Mouse (Mus musculus) liver, embryonic 11.5 days (tissue): ENCODE measurements around the gene Ankrd13a. TPM values are rescaled to one million over a fixed set of nuclear protein-coding genes. Genes with fewer than 3 reads are reported as not detected.

ENCODE experiments used
- ATAC-seq: fragments of 200-750 bp; cut with Nextera tagmentation; replicated peaks from 2 replicates; pipeline ENCODE4 v1.8.0; 2017; ENCODE audit warnings: moderate number of reproducible peaks, mild to moderate bottlenecking, moderate TSS enrichment, moderate library complexity; ENCODE audit not compliant: low FRiP score
- DNase-seq: peaks from one replicate; pipeline ENCODE4 v3.0.0-alpha.2; 2017; ENCODE audit warnings: low spot score
- H3K27ac ChIP-seq: fragments of 300-500 bp; sonication (generic); 2 replicates; pipeline ENCODE4 v1.5.1; 2014; ENCODE audit warnings: mild to moderate bottlenecking, low read depth, low read length, control low read depth
- H3K27me3 ChIP-seq: fragments of 300-500 bp; sonication (generic); replicated peaks from 2 replicates; pipeline ENCODE4 v1.6.1; 2014; ENCODE audit warnings: low read length, mixed read lengths; ENCODE audit not compliant: control insufficient read depth, insufficient read depth
- H3K36me3 ChIP-seq: fragments of 300-500 bp; sonication (generic); 2 replicates; pipeline ENCODE4 v1.6.1; 2014; ENCODE audit warnings: mild to moderate bottlenecking, low read length, moderate library complexity, mixed read lengths; ENCODE audit not compliant: control insufficient read depth, insufficient read depth
- H3K4me1 ChIP-seq: fragments of 300-500 bp; sonication (generic); replicated peaks from 2 replicates; pipeline ENCODE4 v1.6.1; 2014; ENCODE audit warnings: low read length, mixed read lengths; ENCODE audit not compliant: control insufficient read depth, insufficient read depth
- H3K4me2 ChIP-seq: fragments of 300-500 bp; sonication (generic); 2 replicates; pipeline ENCODE4 v1.6.1; 2014; ENCODE audit warnings: mild to moderate bottlenecking, control low read depth, moderate library complexity
- H3K4me3 ChIP-seq: fragments of 300-500 bp; sonication (generic); 2 replicates; pipeline ENCODE4 v1.5.1; 2014; ENCODE audit warnings: low read depth, low read length, control low read depth
- H3K9ac ChIP-seq: fragments of 300-500 bp; sonication (generic); 2 replicates; pipeline ENCODE4 v1.6.1; 2014; ENCODE audit warnings: low read depth, low read length, control low read depth
- H3K9me3 ChIP-seq: fragments of 300-500 bp; sonication (generic); 2 replicates; pipeline ENCODE4 v1.6.1; 2016; ENCODE audit warnings: low read length, inconsistent platforms, mixed read lengths; ENCODE audit not compliant: control insufficient read depth
- WGBS: fragments of 180-500 bp; shearing (Covaris S2); extraction: QIAGEN DNeasy Blood & Tissue Kit; methylation state at CpG from one replicate; pipeline ENCODE4 v1.1.7; 2014; 5-methylcytosine and 5-hydroxymethylcytosine counted together
- polyA plus RNA-seq: library from polyadenylated mRNA; unstranded; fragments of >200 nt; fragmentation: Nextera tagmentation; extraction: Ambion mirVana; gene quantifications from 2 replicates; pipeline ENCODE4 v1.2.1, GENCODE M21; 2014

Gene Ankrd13a
- polyA plus RNA-seq, 1 experiment from 2014 or later: 81.2 TPM

DNA sequence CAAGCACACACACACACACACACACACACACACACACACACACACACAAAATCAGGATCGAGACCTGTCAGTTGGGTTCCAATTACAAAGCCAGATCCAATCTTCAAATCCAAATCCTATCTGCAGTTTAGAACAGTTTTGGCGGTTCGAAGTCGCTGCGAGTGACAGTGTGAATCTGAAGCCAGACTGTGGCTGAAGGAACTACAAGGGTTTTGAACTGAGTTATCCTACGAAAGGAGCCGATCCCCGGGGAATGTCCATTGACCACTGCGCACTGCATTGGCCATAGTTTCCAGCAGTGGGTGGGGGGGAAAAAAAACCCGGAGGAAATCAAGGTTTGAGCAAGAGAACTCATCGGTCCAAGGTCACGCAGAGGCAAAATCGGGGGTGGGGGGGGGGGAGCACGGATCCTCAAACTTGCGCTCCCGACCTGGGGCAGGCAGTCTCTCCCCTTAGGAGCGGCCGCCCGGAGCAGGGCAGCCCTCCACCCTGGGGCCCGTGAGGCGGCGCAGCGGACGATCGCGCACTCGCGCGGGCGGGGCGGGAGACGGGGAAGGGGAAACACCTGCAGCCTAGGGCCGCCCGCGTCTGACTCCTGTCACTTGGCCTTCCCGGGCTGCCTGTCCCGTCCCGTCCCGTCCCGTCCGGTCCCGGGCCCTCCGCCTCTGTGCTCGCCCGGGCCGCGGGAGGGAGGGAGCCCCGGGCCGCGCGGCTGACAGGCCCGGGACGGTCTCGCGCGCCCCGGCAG, 1.8 kb upstream of the Ankrd13a start:
- H3K9ac ChIP-seq: peak overlapping the region; percentile 96
- H3K4me3 ChIP-seq: peak overlapping the region; percentile 100
- H3K4me1 ChIP-seq: peaks cover 28% of the 10 kb centered on the region
- DNase-seq (peak; percentile 63), ATAC-seq (peak; percentile 48)
- H3K9me3 ChIP-seq: no peaks in the 10 kb centered on the region
- H3K36me3 ChIP-seq: peaks cover 2% of the 10 kb centered on the region; the same call in 1 of the 2 replicates
- H3K4me2 ChIP-seq: peak overlapping the region; percentile 90
- WGBS: 2% methylated on average over 41 of the region's 57 CpGs
- H3K27me3 ChIP-seq: no peaks in the 10 kb centered on the region
- peak overlapping the region; percentile 72 for H3K27ac ChIP-seq

DNA sequence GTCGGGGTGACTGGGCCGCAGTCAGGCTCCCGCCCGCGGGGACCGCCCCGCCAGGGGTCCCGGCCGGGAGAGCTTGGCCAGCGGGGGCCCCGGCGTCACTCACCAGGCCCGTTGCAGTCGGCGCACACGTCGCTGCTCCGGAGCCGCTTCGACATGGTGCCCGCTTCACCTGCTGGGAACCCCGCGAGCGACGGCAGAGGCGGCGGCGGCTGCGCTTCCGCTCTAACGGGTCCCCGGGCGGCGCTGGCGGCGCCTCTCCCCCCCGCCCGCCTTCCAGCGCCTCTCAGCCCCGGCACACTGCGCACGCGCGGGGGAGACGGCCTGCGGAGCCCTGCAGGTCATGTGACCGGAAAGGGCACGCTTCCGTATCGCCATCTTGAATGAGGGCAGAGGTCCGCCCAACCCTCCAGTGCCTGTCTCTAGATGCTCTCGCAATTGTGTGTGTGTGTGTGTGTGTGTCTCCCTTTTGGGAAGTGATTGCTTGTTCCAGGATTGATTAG, 1.2 kb upstream of the Ankrd13a start:
- WGBS: under 1% methylated on average over 47 of the region's 52 CpGs
- Histone ChIP-seq H3K27ac (peak overlapping the region; percentile 72), H3K4me1 (peaks cover 33% of the 10 kb centered on the region)

DNA sequence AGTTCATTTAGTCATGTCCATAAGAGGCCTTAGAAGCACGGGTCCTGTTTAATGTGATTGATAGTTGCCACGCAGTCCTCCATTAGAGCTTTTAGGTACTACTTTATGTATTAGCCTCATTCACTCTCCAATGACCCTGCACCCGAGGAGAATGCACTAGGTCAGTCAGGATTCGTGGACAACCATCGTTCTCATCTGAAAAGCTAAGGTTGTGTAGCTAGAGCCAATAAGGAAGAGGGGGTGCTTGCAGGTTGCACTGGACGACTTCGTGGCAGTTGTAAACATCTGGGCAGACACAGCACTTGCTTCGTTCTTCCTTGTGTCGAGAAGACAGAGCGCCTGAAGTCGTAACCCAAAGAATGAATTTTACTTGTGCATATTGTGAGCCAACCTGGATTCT, 697 bp upstream of the Ankrd13a start:
- no peak for ATAC-seq
- Histone ChIP-seq H3K36me3 (peaks cover 1% of the 10 kb centered on the region; the same call in 1 of the 2 replicates), H3K9me3 (no peaks in the 10 kb centered on the region), H3K27me3 (no peaks in the 10 kb centered on the region), H3K4me2 (peak overlapping the region; percentile 90), H3K9ac (peak overlapping the region; percentile 96), H3K4me3 (peak overlapping the region; percentile 100), H3K27ac (peak overlapping the region; percentile 72), H3K4me1 (peaks cover 39% of the 10 kb centered on the region)
- WGBS: 3% methylated on average over 11 of the region's 11 CpGs
- peak; percentile 57 for DNase-seq

More for the DNA sequence above, 1.2 kb upstream of the Ankrd13a start:
- DNase-seq (peak; percentile 95), ATAC-seq (peak; percentile 80)
- Histone ChIP-seq H3K9me3 (no peaks in the 10 kb centered on the region), H3K4me2 (peak overlapping the region; percentile 90), H3K27me3 (no peaks in the 10 kb centered on the region), H3K4me3 (peak overlapping the region; percentile 100), H3K36me3 (peaks cover 2% of the 10 kb centered on the region; the same call in 1 of the 2 replicates), H3K9ac (peak overlapping the region; percentile 96)

DNA sequence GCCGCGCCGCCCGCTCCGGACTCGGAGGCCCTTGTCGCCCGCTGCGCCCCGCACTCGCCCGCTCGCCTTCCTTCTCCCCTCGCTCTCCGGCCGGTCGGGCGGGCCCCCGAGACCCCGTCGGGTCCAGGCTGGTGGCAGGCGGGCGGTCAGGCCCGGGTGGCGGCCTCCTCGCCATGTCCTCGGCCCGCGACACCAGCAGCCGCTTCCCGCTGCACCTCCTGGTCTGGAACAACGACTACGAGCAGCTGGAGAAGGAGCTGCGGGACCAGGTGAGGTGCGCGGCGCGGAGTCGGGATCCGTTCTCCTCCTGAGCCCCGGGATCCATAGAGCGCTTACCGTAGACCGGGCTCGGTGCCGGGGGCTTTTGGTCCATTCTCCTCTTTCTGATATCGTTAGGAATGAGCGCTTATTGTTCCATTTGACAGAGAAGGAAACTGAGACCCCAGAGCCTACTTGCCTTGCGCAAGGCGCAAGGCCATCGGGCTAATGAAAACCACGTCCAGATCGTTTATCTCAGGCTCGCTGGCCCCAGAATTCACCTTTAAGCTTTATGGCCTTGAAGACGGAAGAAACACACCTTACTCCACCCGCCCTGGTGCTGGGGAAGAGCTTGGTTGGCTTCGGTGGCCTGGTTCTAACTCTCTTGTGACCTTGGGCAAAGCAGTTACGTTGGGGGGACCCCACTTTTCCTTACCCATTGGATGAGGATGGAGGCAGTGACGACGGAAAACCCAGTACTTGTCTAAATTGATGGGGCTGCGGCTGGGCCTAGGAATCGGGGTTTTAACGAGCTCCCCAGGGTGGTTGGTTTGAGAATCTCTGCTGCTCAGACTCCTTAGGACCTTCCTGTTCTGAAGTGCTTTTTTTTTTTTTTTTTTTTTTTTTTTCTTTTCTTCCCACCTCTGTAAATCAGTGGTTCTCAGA, 841 bp downstream of the Ankrd13a start, which contains the start of gene Git2:
Gene Git2 (minus strand): TSS at position 462 of the 924 bp plus-strand sequence.
- Histone ChIP-seq H3K9ac (peak within 1 kb of the TSS; percentile 96), H3K9me3 (no peaks in the 10 kb centered on the region), H3K27me3 (no peaks in the 10 kb centered on the region), H3K4me3 (peak within 1 kb of the TSS; percentile 100), H3K4me1 (peaks cover 54% of the 10 kb centered on the region), H3K27ac (peak within 1 kb of the TSS; percentile 72), H3K4me2 (peak within 1 kb of the TSS; percentile 90), H3K36me3 (no peaks in the 10 kb centered on the region; the same call in 1 of the 2 replicates)
- ATAC-seq (no peak), DNase-seq (peak; percentile 46)
- WGBS: under 1% methylated on average over 62 of the region's 63 CpGs

DNA sequence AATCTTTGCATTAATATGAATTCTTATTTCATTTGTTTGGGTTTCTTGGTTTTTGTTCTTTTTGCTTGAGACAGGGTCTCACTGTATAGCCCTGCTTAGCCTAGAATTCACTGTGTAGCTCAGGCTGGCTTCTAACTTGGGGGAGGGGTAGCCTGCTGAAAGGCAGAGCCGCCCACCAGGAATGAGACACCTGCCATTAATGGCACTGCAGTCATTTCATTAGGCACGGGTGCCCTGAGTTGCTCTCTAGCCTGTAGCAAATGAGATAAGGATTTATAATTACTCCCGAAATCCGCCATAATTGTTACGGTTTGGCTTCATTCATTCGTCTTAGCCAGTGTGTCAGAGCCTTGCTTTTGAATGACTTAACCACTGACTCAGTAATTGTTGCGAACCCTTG, 1.7 kb downstream of the Ankrd13a start:
- peak overlapping the region; percentile 96 for H3K9ac ChIP-seq
- ATAC-seq: no peak

DNA sequence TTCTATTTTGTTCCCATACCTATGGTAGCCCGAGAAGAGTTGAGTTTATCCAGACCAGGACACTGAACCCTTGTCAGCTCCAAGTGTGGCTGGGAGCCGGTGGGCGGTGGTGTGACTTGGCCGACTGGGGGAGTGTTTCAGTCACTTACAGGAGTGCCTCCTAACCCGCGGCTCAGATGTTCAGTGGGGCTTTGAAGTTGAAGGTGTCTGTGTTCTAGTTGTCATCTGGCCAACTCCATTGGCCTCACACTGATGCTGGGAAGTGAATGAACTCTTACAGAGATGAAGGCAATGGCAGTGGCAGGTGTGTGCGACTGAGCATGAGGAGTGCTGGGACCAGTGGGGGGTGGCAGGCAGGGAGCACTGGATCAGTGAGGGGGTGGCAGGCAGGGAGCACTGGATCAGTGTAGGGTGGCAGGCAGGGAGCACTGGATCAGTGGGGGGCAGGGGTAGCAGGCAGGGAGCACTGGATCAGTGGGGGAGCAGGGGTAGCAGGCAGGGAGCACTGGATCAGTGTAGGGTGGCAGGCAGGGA, 5.5 kb downstream of the Ankrd13a start:
- H3K27me3 ChIP-seq: no peaks in the 10 kb centered on the region
- no peak overlapping the region for H3K4me2 ChIP-seq
- DNase-seq: no peak
- no peak for ATAC-seq
- WGBS: 58% methylated on average over 7 of the region's 7 CpGs
- H3K4me1 ChIP-seq: peaks cover 89% of the 10 kb centered on the region
- H3K9me3 ChIP-seq: no peaks in the 10 kb centered on the region
- H3K27ac ChIP-seq: no peak overlapping the region
- H3K9ac ChIP-seq: no peak overlapping the region
- H3K4me3 ChIP-seq: no peak overlapping the region
- no peaks in the 10 kb centered on the region; the same call in 1 of the 2 replicates for H3K36me3 ChIP-seq

More for the DNA sequence above, 1.7 kb downstream of the Ankrd13a start:
- WGBS: 57% methylated on average over 7 of the region's 7 CpGs
- Histone ChIP-seq H3K4me3 (peak overlapping the region; percentile 100), H3K27me3 (no peaks in the 10 kb centered on the region), H3K36me3 (no peaks in the 10 kb centered on the region; the same call in 1 of the 2 replicates), H3K4me1 (peaks cover 62% of the 10 kb centered on the region), H3K4me2 (peak overlapping the region; percentile 90), H3K27ac (no peak overlapping the region), H3K9me3 (no peaks in the 10 kb centered on the region)
- no peak for DNase-seq

DNA sequence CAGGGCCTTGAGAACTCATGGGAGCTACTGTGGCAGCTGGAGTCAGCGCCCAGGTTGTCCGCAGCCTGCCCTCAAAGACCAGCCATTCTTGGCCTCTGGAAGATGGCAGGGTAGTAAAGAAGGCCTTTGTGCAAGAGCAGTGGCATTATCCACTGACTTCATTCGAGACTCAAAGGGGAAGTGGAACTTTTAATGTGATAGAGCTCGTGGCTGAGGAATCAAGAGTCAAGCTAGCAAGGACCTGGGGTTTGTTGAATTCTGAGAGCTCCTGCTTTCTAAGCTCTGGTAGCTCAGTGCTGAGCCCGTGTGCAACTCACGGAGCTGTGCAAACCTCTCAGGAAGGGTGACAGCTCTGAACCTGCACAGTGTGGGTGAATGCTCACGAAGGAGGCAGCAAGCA, 6.4 kb downstream of the Ankrd13a start:
- no peak overlapping the region for H3K9ac ChIP-seq
- no peaks in the 10 kb centered on the region; the same call in 1 of the 2 replicates for H3K36me3 ChIP-seq
- no peak overlapping the region for H3K4me3 ChIP-seq
- H3K4me1 ChIP-seq: peaks cover 91% of the 10 kb centered on the region
- no peaks in the 10 kb centered on the region for H3K9me3 ChIP-seq
- WGBS: 76% methylated on average over 7 of the region's 7 CpGs
- H3K27ac ChIP-seq: peak overlapping the region; percentile 13; the same call in 1 of the 2 replicates
- no peaks in the 10 kb centered on the region for H3K27me3 ChIP-seq
- ATAC-seq (no peak), DNase-seq (no peak)
- H3K4me2 ChIP-seq: peak overlapping the region; percentile 16; the same call in 1 of the 2 replicates

DNA sequence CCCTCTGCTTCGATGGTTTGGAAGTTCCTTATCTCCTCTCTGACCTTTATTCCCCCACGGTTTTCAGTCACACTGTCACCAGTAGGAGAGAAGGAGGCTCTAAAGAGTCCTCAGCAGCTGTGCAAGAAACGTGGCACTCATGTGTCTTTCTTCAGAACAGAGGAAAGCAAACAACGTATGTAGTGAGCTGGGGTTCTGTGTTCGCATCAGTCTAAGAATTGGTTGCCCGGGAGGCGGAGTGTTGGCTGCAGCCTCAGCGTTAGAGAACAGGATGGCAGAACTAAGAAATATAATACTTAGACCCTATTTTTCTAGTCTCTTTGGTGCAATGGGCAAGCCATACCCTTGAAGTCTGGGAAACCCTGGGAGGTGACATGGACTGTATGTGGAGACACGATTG, 8.5 kb downstream of the Ankrd13a start:
- Histone ChIP-seq H3K27me3 (no peaks in the 10 kb centered on the region), H3K27ac (peak overlapping the region; percentile 33; the same call in 1 of the 2 replicates), H3K4me1 (peaks cover 73% of the 10 kb centered on the region), H3K4me2 (no peak overlapping the region; the same call in 1 of the 2 replicates), H3K4me3 (no peak overlapping the region), H3K9ac (no peak overlapping the region), H3K9me3 (no peaks in the 10 kb centered on the region), H3K36me3 (no peaks in the 10 kb centered on the region; the same call in 1 of the 2 replicates)
- DNase-seq (no peak), ATAC-seq (no peak)
- WGBS: 62% methylated on average over 9 of the region's 9 CpGs
